Mouse (Mus musculus): ENCODE results near the gene Ak7.

The Ak7 gene

DNA sequence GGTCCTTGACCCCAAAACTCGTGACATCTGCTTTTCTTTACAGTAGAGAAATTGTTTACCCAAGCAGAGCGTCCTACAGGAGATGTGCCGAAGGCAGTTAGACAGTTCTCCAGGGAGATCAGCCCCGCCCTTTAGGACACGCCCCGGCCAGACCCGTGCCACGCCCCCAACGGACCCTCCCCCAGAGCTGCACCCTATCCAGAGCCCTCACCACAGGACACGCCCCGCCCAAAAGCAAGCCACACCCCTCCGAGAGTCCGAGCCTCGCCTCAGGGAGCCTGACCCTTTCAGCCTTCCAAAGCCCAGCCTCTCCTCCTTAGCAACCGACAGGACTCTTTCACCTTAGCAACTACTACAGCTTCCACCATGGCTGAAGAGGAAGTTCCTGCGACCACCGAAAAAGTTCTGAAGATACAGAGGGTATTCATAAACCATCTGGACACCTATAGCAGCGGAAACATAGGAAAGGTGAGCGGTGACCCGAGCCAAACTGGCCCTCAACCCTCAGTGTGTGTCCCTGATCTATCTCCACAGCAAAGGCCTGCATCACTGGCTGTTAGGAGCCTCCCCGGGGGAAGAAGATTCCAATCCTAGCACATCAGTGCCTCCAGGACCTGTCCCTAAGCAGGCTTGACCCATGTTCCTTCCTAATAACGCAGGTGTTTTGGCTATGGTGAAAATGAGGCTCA lies at the start of gene Ak7:
Gene Ak7, plus strand, starts transcription at position 178 of the 689 bp plus-strand sequence.
- peak; percentile 87 for DNase-seq

- no peak for DNase-seq
These were observed 29.5 kb upstream of the Ak7 start for GRCm38 (mm10) chr12:105676274-105676673.

- DNase-seq = no peak
These were observed 27.6 kb upstream of the Ak7 start for GRCm38 (mm10) chr12:105678211-105678610.

- no peak for DNase-seq
These were observed 27.0 kb upstream of the Ak7 start for GRCm38 (mm10) chr12:105678762-105679161.

GRCm38 (mm10) chr12:105683933-105684901 lies 21.6 kb upstream of the Ak7 start, which contains the start of gene Gskip:
Gene Gskip, plus strand, starts transcription at chr12:105684829.
- peak; percentile 60 for DNase-seq

DNA sequence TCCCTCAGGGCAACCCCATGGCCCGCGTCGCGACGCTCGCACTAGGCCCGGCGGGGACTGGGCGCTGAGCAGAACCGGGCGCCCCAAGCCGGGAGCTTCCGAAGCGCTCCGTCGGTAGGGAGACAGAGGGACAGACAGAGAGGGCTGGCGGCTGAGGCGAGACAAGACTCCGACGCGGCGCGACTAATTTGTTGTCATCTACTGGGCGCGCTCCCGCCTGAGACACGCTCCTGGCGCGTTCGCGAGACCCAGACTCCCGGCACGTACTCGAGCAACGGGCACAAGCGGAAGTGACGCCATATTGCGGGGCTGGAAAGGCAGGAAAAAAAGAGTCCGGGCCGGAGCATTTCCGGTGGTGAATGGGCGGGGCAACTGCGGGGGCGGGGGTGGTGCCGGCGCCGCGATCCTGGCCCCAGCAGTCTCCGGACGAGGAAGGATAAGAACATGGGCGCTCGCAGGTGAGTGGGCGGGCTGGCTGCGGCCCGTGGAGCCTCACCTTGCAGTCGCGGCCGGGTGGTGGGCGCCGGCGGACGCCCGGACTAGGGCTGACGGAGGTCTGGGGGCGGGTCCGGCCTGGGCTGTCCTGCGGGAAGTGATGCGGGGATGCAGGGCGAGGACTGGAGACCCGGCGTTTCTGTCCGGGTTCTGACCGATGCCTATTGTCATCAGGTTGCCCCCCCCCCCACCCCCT lies 20.6 kb upstream of the Ak7 start, which contains the start of gene Atg2b:
Gene Atg2b, minus strand, starts transcription at position 211 of the 691 bp plus-strand sequence.
- DNase-seq = peak; percentile 100

DNA sequence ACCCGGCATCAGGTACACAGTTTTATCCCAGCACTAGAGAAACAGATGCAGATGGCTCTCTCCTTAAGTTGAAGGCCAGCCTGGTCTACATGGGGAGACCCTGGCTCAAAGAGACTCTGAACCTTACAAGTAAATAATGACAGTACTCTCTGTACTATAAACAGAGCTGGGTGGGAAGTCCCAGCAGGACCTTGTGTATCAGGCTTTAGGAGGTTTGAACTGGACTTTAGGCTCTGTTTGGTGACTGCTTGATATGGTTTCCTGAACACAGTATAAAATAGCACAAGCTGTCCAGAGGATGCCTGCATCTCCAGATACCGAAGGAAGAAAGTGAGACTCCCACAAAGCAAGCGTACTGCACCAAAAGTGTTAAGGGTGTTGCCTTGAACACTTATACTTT lies 19.0 kb upstream of the Ak7 start:
- DNase-seq = no peak

- no peak for DNase-seq
These were observed 18.4 kb upstream of the Ak7 start for GRCm38 (mm10) chr12:105687416-105687815.

GRCm38 (mm10) chr12:105688546-105688945 lies 17.2 kb upstream of the Ak7 start:
- no peak for DNase-seq

DNA sequence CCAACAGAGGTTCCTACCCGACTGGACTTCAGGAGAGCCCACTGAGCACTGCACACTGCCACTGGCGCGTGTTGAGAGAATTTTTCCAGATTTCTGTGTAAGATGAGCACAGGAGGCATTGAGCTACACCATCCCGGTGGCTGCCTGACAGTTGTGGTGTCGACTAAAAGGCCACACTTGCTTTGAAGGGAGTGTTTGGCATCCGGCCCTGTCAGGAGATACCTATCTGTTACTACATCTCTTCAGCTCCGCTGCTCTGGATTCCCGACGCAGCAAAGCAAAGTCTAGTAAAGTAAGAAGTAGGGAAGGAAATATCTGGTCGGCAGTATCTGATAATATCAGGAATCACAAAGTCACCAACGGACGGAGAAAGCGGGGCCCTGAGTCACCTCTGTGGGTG lies 16.3 kb upstream of the Ak7 start:
- DNase-seq = no peak

DNA sequence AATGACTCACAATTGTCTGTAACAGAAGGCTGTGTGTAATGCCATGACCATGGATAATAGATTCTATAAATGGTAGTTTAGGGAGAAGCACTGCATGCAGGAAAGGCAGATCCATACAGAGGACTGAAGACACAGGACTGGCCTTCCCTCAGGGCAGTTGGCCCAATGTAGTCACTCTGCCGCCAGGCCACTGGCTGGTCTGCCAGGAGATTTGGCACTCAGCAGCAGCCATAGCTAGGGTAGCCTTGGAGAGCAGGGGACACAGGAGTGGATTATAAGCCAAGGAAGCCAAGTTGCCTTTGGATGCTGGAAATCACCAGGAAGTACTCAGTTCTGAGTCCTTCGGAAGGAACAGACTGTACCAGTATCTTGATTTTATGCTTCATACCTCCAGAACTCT lies 11.8 kb upstream of the Ak7 start:
- no peak for DNase-seq

- no peak for DNase-seq
These were observed 9.9 kb upstream of the Ak7 start for GRCm38 (mm10) chr12:105695848-105696247.

GRCm38 (mm10) chr12:105697104-105697780 lies 8.5 kb upstream of the Ak7 start:
- DNase-seq = no peak

- DNase-seq = no peak
These were observed 5.3 kb upstream of the Ak7 start for GRCm38 (mm10) chr12:105700433-105700832.

- no peak for DNase-seq
These were observed 12.8 kb downstream of the Ak7 start for GRCm38 (mm10) chr12:105718616-105719015.

DNA sequence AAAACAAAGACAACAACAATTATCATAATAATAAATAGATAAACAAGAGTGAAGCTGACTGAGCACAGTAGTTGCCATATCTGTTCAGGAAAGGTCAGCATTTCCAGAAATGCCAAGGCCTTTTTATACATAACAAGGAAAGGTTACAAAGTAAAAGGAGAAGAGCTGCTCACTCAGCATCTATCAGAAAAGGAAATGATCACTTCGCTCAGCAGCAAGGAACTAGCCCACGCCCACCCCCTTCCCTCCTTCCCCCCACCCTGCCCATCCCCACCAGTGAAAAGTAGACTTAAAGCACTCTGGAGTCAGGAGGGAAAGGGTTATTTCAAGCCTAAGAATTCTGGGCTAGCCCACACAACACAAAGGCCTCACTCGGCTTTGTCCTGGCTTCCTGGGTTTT lies 14.4 kb downstream of the Ak7 start:
- DNase-seq = no peak

DNA sequence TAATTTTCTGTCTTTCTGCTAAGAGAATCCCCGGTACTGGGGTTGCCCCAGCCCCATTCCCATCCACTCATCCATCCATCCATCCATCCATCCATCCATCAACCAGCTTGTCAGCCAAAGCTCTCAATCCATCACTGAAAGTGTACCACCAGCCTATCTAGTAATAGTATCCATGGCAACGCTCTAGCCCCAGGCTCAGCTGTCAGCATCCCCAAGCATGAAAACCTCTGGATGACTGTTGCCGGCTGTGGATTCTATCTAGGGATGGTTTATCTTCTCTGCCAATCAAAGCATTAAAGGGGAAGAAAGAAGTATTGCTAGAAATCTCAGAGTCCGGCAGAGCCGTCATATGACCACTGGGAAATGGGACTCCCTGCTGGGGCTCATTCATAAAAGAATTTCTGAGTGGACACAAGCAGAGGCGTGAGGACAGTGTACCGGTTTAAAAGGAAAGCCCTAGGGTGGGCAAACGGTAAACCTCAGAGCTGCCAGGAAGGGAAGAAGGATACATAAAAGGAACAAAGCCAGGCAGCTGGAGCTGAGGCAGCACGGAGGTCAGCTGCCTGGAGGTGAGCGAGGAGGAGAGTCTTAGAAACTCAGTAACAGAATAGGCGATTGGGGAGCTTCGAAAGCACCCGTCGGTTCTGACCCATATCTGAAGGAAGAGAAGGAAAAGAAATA lies 15.8 kb downstream of the Ak7 start:
- peak; percentile 28 for DNase-seq

DNA sequence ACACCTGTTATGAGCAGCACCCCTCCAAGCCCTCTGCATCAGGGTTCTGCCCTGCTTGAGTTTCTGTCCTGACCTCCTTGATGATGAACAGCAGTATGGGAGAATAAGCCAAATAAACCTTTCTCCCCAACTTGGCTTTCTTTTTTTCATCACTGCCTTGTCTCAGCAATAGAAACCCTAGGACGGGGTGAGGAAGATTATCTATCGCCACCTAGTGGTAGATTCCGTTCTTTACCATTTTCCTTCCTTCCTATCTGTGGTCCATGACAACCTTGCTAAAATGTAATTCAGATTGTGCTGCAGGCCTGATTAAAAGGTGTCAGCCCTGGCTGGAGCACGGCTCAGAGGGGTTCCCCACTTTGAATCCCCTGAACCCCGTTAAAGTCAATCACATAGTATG lies 16.9 kb downstream of the Ak7 start:
- peak; percentile 70 for DNase-seq

GRCm38 (mm10) chr12:105724616-105725015 lies 18.8 kb downstream of the Ak7 start:
- DNase-seq = no peak

DNA sequence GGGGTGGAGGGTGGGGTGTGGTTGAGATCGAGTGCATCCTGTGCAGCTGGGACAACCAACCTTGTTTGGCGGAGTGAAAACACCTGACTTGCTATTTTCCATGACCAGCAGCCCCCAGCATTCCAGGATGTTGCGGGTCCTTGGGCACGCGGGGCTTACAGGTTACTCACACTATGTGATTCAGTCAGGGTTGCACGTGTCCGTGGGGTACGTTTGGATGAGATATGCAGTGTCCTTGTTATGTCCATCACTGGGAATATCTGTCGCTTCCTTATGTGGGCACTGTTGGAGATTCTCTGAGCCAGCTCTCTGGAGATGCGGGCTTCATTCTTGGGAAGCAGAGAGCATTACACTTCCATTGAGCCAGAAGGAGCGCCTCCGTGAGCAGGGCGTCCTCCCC lies 20.0 kb downstream of the Ak7 start:
- no peak for DNase-seq

GRCm38 (mm10) chr12:105727268-105727667 lies 21.5 kb downstream of the Ak7 start:
- no peak for DNase-seq

DNA sequence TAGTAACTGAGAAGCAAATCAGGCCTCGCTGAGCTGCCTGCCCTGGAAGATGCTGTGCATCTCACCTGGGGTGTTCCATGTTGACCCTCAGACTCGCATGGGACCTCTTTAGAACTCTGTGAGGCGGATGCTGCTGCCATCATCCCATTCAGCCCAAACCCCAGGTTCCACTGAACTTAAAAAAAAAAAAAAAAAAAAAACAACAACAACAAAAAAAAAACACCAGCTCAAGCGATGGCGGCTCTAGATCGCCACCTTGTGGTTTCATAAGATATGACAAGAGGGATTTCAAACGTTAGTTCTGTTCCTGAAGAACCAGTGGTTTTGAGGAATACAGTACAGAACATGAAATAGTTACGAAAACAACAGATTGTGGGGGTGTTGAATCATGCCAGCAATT lies 22.2 kb downstream of the Ak7 start:
- DNase-seq = peak; percentile 47

Measured in embryo, embryonic 11 days (tissue).